Mouse (Mus musculus) hindbrain, embryonic 15.5 days (tissue): ENCODE results near the gene Mrps35. TPM values are rescaled to one million over a fixed set of nuclear protein-coding genes. Genes with fewer than 3 reads are reported as not detected.

Experiments
- ATAC-seq: fragments of 200-750 bp; cut with Nextera tagmentation; 2 replicates; pipeline ENCODE4 v1.8.0; 2017; ENCODE audit warnings: low read depth, moderate number of reproducible peaks, moderate TSS enrichment; ENCODE audit not compliant: low FRiP score
- H3K27ac ChIP-seq: fragments of 300-500 bp; sonication (generic); replicated peaks from 2 replicates; pipeline ENCODE4 v1.5.1; 2015; ENCODE audit warnings: mild to moderate bottlenecking, inconsistent platforms
- H3K27me3 ChIP-seq: fragments of 300-500 bp; sonication (generic); 2 replicates; pipeline ENCODE4 v1.6.1; 2015; ENCODE audit warnings: control low read depth, inconsistent platforms
- H3K36me3 ChIP-seq: fragments of 300-500 bp; sonication (generic); 2 replicates; pipeline ENCODE4 v1.6.1; 2015; ENCODE audit warnings: control low read depth, inconsistent platforms
- H3K4me1 ChIP-seq: fragments of 300-500 bp; sonication (generic); replicated peaks from 2 replicates; pipeline ENCODE4 v1.6.1; 2015; ENCODE audit warnings: control low read depth, inconsistent platforms
- H3K4me2 ChIP-seq: fragments of 300-500 bp; sonication (generic); 2 replicates; pipeline ENCODE4 v1.6.1; 2015; ENCODE audit warnings: moderate library complexity, mild to moderate bottlenecking, inconsistent platforms
- H3K4me3 ChIP-seq: fragments of 300-500 bp; sonication (generic); 2 replicates; pipeline ENCODE4 v1.5.1; 2015; ENCODE audit warnings: mild to moderate bottlenecking, inconsistent platforms
- H3K9ac ChIP-seq: fragments of 300-500 bp; sonication (generic); 2 replicates; pipeline ENCODE4 v1.6.1; 2015; ENCODE audit warnings: inconsistent platforms
- H3K9me3 ChIP-seq: fragments of 300-500 bp; sonication (generic); 2 replicates; pipeline ENCODE4 v1.6.1; 2016; ENCODE audit warnings: control low read depth, inconsistent platforms
- WGBS: fragments of 180-500 bp; shearing (Covaris S2); methylation state at CpG from one replicate; pipeline ENCODE4 v1.1.7; 2015; 5-methylcytosine and 5-hydroxymethylcytosine counted together
- polyA plus RNA-seq: library from polyadenylated mRNA; unstranded; fragments of >200 nt; fragmentation: Nextera tagmentation; extraction: Ambion mirVana; gene quantifications from 2 replicates; pipeline ENCODE4 v1.2.1, GENCODE M21; 2015

The Mrps35 gene
- polyA plus RNA-seq, 1 experiment from 2014 or later = 75.4 TPM

GRCm38 (mm10) chr6:147118190-147118589, 75.6 kb downstream of the Mrps35 start:
- Histone ChIP-seq H3K4me1 (no peaks in the 10 kb centered on the region), H3K4me2 (no peak overlapping the region), H3K36me3 (no peaks in the 10 kb centered on the region), H3K27me3 (no peaks in the 10 kb centered on the region), H3K27ac (no peak overlapping the region), H3K9ac (no peak overlapping the region), H3K9me3 (no peaks in the 10 kb centered on the region), H3K4me3 (no peak overlapping the region)
- no peak for ATAC-seq
- WGBS = 95% methylated on average over 3 of the region's 3 CpGs

DNA sequence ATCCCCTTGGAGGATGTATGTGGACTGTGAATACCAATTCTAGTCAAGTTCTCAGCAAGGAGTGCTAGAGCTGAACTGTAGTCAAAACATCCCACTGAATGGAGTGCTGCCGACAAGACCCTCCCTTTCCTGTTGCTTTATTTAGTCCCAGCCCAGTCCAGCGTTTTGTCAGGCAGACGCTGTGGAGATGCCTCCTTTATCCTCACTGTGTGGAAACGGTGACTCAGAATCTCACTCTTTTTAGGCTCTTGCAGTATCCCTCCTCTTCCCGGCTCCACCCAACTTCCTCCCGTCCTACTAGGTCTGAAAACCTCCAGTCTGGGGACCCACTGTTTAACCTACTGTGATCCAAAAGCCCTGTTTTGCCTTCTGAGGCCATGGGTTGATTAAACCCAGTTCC, 78.8 kb downstream of the Mrps35 start:
- no peak overlapping the region for H3K4me3 ChIP-seq
- no peak overlapping the region for H3K4me2 ChIP-seq
- no peaks in the 10 kb centered on the region for H3K36me3 ChIP-seq
- no peaks in the 10 kb centered on the region for H3K27me3 ChIP-seq
- H3K4me1 ChIP-seq = no peaks in the 10 kb centered on the region
- no peak overlapping the region for H3K27ac ChIP-seq
- H3K9ac ChIP-seq = no peak overlapping the region
- no peak for ATAC-seq
- no peaks in the 10 kb centered on the region for H3K9me3 ChIP-seq
- 55% methylated on average over 6 of the region's 6 CpGs for WGBS

Other genes starting within 250 kb of the Mrps35 start
- gene Arntl2, start 246.7 kb upstream of the Mrps35 start, polyA plus RNA-seq = 4.4 and 4.6 TPM in 2 replicates
- not detected in 2 replicates for gene Smco2, start 192.7 kb upstream of the Mrps35 start, polyA plus RNA-seq
- gene Ppfibp1, start 154.3 kb upstream of the Mrps35 start, polyA plus RNA-seq = 12.8 and 17.6 TPM in 2 replicates
- gene 1700034J05Rik, start 88.3 kb upstream of the Mrps35 start, polyA plus RNA-seq = 0.06 TPM in 1 of 2 replicates, not detected in the other
- 0.61 and 1.0 TPM in 2 replicates for gene Rep15, start 10.2 kb upstream of the Mrps35 start, polyA plus RNA-seq
- 0.85 and 1.5 TPM in 2 replicates for gene Mansc4, start 44.3 kb downstream of the Mrps35 start, polyA plus RNA-seq
- gene Klhl42, start 48.6 kb downstream of the Mrps35 start, polyA plus RNA-seq = 7.6 and 8.7 TPM in 2 replicates
- gene Pthlh, start 221.4 kb downstream of the Mrps35 start, polyA plus RNA-seq = 3.9 and 4.0 TPM in 2 replicates